ENCODE assay signal across 8 mouse cellular contexts in the genomic region with DNA sequence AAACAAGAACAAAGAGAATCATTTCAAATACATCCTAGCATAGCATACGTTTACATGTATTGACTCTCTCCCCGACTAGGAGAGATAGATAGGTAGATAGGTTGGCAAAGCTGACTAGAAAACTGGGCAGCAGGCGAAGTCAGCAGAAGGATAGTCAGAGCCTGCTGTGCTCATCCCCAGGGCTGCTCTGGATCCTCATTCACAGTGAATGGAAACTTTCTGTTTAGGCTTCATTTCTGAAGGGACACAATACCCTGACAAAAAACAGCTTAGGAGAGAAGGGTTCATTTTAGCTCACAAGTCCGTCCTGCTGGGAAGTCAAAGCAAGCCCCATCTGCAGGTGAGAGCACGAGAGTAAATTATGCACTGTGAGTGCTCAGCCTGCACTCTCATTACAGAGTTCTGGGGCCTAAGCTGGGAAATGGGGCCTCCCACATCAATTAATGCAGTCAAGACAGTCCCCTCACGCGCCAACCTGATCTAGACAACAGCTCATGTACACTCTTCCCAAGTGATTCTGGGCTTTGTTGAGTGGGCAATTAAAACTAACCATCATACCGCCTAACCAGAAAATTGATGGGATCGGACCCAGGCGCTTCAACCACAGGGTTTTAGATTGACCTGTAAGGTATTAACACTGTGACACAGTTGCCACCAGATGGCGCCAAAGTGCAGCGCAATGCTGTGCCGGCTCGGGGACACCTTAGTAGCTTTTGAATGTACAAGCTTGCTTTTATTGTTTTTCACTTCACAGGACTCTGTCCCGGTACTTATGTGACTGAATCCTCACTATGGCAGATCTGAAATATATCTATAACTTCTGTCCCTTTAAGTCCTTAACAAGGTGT. TPM values are rescaled to one million over a fixed set of nuclear protein-coding genes. Genes with fewer than 3 reads are reported as not detected.
DNase-seq lines count a peak whose midpoint lies in the region; ATAC-seq lines count a peak whose summit lies in the region.

No protein-coding gene starts in this region.

- H3K27ac ChIP-seq in embryonic facial prominence, embryonic 13.5 days = no peak overlapping the region
- H3K27ac ChIP-seq in limb, embryonic 13.5 days = no peak overlapping the region
- H3K27ac ChIP-seq in midbrain, embryonic 16.5 days (ENCODE audit: low read length) = no peak overlapping the region

- no peaks in the 10 kb centered on the region for H3K27me3 ChIP-seq in embryonic facial prominence, embryonic 13.5 days
- no peaks in the 10 kb centered on the region for H3K27me3 ChIP-seq in limb, embryonic 13.5 days
- H3K27me3 ChIP-seq in midbrain, embryonic 16.5 days (ENCODE audit: control insufficient read depth, insufficient read depth, low read depth, low read length) = no peaks in the 10 kb centered on the region

- DNase-seq in A20 (ENCODE audit: low read depth, low spot score) = peak; percentile 89
- DNase-seq in adrenal gland, postnatal 4 days (ENCODE audit: low spot score in 2 of 2) = peak; percentile 46 to 49
- DNase-seq in heart, adult 8-10 months (ENCODE audit: low spot score) = peak; percentile 62
- peak; percentile 66 for DNase-seq in kidney, adult 9 months
- DNase-seq in spleen, postnatal 10 days (ENCODE audit: low spot score in 2 of 2) = peak; percentile 69 to 88

- no peak overlapping the region for H3K4me3 ChIP-seq in embryonic facial prominence, embryonic 13.5 days
- H3K4me3 ChIP-seq in limb, embryonic 13.5 days = no peak overlapping the region
- H3K4me3 ChIP-seq in midbrain, embryonic 16.5 days (ENCODE audit: low read depth, low read length) = no peak overlapping the region

- no peaks in the 10 kb centered on the region for H3K4me1 ChIP-seq in embryonic facial prominence, embryonic 13.5 days
- H3K4me1 ChIP-seq in limb, embryonic 13.5 days = no peaks in the 10 kb centered on the region
- H3K4me1 ChIP-seq in midbrain, embryonic 16.5 days (ENCODE audit: control insufficient read depth, insufficient read depth, low read length) = no peaks in the 10 kb centered on the region

- 21% methylated on average over 15 of the region's 15 CpGs for WGBS in embryonic facial prominence, embryonic 13.5 days
- 25% methylated on average over 15 of the region's 15 CpGs for WGBS in limb, embryonic 13.5 days
- WGBS in midbrain, embryonic 16.5 days = 16% methylated on average over 15 of the region's 15 CpGs

- ATAC-seq in embryonic facial prominence, embryonic 13.5 days (ENCODE audit: insufficient number of reproducible peaks, insufficient read depth, low FRiP score, low TSS enrichment, low read depth) = peak; percentile 71; the same call in 1 of the 2 replicates
- ATAC-seq in limb, embryonic 13.5 days (ENCODE audit: low FRiP score, low read depth) = peak; percentile 90
- ATAC-seq in midbrain, embryonic 16.5 days = peak; percentile 94

- no peak overlapping the region for H3K4me2 ChIP-seq in embryonic facial prominence, embryonic 13.5 days
- no peak overlapping the region for H3K4me2 ChIP-seq in limb, embryonic 13.5 days (replicated peaks)
- no peak overlapping the region for H3K4me2 ChIP-seq in midbrain, embryonic 16.5 days (ENCODE audit: low read length)

- H3K9ac ChIP-seq in embryonic facial prominence, embryonic 13.5 days = no peak overlapping the region
- no peak overlapping the region for H3K9ac ChIP-seq in limb, embryonic 13.5 days
- H3K9ac ChIP-seq in midbrain, embryonic 16.5 days (ENCODE audit: low read depth, low read length) = no peak overlapping the region

- peaks cover 20% of the 10 kb centered on the region for H3K36me3 ChIP-seq in embryonic facial prominence, embryonic 13.5 days
- peaks cover 17% of the 10 kb centered on the region for H3K36me3 ChIP-seq in limb, embryonic 13.5 days
- no peaks in the 10 kb centered on the region for H3K36me3 ChIP-seq in midbrain, embryonic 16.5 days (ENCODE audit: control insufficient read depth, insufficient read depth, low read length)

- no peaks in the 10 kb centered on the region for H3K9me3 ChIP-seq in embryonic facial prominence, embryonic 13.5 days
- H3K9me3 ChIP-seq in limb, embryonic 13.5 days = no peaks in the 10 kb centered on the region
- H3K9me3 ChIP-seq in midbrain, embryonic 16.5 days (replicated peaks; ENCODE audit: control insufficient read depth, low read length, poor library complexity, severe bottlenecking) = no peaks in the 10 kb centered on the region

RNA-seq across cellular contexts. Expression of a gene that starts 42.4 kb away (rescaled TPM):
- 10 to 100 TPM; 36.5 to 38.0 TPM for total RNA-seq in adrenal gland, postnatal 4 days (2021)
- 34.6 and 37.5 TPM in 2 replicates for polyA plus RNA-seq in embryonic facial prominence, embryonic 13.5 days (2015; fragmentation: Nextera tagmentation; extraction: Ambion mirVana)
- 10 to 100 TPM in 1 of 4 experiments, 1 to 10 TPM in 3; 8.7 to 11.0 (median 9.6) TPM for total RNA-seq in heart, adult 8-10 months (2022)
- polyA plus RNA-seq in limb, embryonic 13.5 days (2015; fragmentation: Nextera tagmentation; extraction: Ambion mirVana) = 35.0 and 36.4 TPM in 2 replicates
- 22.6 and 26.9 TPM in 2 replicates for polyA plus RNA-seq in midbrain, embryonic 16.5 days (2015; fragmentation: Nextera tagmentation; extraction: Ambion mirVana)

RNA-seq across cellular contexts. Expression of a gene that starts 42.8 kb away (rescaled TPM):
- 10 to 100 TPM; 14.3 to 15.3 TPM for total RNA-seq in adrenal gland, postnatal 4 days (2021)
- polyA plus RNA-seq in embryonic facial prominence, embryonic 13.5 days (2015; fragmentation: Nextera tagmentation; extraction: Ambion mirVana) = 23.9 and 25.0 TPM in 2 replicates
- total RNA-seq in heart, adult 8-10 months (2022) = 1 to 10 TPM; 6.2 to 7.8 (median 7.3) TPM
- polyA plus RNA-seq in limb, embryonic 13.5 days (2015; fragmentation: Nextera tagmentation; extraction: Ambion mirVana) = 21.8 and 22.6 TPM in 2 replicates
- polyA plus RNA-seq in midbrain, embryonic 16.5 days (2015; fragmentation: Nextera tagmentation; extraction: Ambion mirVana) = 17.2 and 19.3 TPM in 2 replicates
